Mouse (Mus musculus) G1E-ER4 (cell line): ENCODE measurements around the gene Prkci. TPM values are rescaled to one million over a fixed set of nuclear protein-coding genes. Genes with fewer than 3 reads are reported as not detected.

Experiments used
- GATA1 ChIP-seq: IDR thresholded peaks from one replicate; pipeline ENCODE4 v1.8.0; 2012; ENCODE audit warnings: low read length, inconsistent platforms
- polyA plus RNA-seq: library from polyadenylated mRNA; stranded (reverse); fragments of >175 nt; gene quantifications from 2 replicates; pipeline ENCODE4 v1.2.3, GENCODE M21; 2012

The Prkci gene
- polyA plus RNA-seq, 1 experiment = 5.7 TPM

DNA sequence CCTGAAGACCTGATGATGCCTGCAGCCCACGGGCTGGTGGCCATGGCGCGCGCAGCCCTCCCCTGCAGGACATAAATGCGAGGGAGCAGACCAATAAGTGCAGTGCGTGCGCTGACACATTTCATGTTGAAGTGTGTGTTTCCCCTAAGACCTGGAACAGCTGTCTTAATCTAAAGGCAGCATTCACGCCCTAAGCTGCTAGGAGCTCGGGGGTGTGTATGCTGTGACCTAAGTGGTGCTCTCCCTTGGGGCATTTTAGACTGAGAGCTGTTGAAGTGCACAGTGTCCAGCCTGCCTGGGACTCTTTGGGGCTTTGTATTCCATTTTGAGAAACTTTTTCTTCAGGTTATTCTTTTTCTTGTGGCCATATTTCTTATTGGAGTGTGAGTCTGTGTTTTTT lies 56.2 kb downstream of the Prkci start:
- TF ChIP-seq GATA1 = no peak

DNA sequence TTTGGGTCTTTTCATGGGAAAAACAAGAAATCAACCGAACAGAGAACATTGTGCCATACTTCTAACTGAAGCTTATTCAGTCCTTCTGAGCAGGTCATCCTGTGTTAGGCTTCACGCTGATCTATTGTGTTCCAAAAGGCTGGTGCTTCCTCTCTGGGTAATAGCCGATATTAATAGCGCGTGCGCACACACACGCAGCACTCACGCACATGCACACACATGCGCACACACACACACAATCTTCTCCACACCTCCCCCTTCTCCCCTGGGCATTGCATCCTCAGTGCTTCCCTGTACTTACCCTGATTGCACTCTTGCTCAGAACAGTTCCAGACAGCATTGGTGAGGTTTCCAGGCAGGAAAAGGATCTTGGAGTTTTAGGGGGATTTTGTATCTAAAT lies 57.6 kb downstream of the Prkci start:
- TF ChIP-seq GATA1 = no peak

DNA sequence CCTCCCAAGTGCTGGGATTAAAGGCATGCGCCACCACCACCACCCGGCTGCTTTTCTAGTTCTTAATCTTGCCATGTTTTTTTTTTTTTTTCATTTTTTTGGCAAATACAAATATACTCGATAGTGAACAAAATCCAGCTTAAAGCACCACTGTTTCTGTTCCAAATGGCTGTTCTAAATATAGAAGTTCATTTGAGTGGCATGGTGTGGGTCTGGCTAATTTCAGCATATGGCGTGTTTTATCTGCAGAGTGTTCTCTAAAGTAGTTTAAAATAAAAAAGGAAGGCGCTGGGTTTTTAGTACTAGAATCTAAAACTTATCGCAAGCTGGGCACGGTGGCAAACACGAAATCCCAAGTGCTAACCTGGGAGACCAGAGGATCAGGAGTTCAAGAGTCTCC lies 59.3 kb downstream of the Prkci start:
- TF ChIP-seq GATA1 = no peak

DNA sequence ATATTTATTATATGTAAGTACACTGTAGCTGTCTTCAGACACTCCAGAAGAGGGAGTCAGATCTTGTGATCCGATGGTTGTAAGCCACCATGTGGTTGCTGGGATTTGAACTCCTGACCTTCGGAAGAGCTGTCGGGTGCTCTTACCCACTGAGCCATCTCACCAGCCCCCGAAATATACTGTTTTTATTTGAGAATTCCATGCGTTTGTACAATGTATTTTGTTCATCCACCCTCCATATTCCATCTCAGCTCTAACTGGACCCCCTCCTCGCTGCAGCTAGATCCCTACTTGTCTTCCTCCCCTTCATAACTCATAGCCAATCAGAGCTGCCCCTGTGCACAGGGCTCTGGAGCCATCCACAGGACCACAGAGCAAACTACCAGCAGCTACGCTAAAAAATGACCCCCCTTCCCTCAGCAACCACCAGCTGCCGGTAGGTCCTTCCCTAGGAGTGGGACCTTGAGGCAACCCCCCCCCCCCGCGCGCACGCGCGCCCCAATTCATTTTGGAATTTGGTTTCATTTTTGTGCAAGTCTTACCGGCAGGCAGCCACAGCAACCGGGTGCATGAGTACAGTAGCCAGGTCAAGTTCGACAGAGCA lies 60.6 kb downstream of the Prkci start:
- no peak for TF ChIP-seq GATA1

DNA sequence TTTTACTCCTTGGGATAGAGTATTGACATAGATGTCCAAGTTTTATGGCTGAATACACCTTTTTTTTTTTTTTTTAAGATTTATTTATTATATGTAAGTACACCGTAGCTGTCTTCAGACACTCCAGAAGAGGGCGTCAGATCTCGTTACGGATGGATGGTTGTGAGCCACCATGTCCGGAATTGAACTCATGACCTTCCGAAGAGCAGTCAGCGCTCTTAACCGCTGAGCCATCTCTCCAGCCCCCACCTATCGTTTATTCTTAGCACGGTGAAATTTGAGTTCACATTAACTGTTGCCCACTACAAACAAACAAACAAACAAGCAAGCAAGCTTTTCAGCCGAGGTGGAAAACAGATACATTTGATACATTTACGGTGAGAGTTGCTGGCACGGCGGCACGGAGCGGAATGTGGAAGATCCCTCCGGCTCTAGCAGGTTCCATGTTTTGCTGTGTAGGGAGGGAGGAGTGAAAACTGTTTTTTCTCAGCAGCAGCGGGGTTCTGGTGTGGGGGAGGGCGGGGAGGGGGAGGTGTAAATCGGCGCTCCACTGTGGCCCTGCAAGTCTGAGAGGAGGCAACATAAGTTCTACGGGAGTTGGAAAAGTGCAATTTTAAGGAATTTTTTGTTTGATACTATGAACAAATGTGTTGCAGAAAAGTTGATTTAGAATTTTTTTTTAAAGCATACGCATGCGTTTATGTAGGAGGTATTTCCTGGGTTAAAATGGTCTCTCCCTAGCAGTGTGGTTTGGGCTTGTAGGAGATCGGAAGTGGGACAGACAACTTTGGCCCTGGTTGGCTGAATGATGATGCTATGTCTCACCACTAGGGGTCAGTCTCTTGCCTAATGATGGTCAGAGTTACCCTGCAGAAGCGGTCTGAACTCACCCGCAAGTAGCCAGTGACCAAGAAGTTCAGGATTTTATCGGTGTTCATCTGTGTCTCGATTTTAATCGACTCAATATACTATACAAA lies 61.4 kb downstream of the Prkci start:
- no peak for TF ChIP-seq GATA1

DNA sequence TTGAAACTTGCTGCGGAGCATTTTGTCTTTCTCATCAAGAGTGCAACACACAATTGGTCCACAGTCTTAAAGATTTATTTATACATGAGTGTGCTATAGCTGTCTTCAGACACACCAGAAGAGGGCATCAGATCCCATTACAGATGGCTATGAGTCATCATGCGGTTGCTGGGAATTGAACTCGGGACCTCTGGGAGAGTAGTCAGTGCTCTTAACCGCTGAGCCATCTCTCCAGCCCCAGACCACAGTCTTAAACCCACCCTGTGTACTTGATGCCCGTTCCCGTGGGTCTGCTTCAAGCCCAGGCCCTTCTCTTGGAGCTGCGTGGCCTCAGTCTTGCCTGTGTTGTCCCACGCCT lies 65.2 kb downstream of the Prkci start:
- no peak for TF ChIP-seq GATA1

DNA sequence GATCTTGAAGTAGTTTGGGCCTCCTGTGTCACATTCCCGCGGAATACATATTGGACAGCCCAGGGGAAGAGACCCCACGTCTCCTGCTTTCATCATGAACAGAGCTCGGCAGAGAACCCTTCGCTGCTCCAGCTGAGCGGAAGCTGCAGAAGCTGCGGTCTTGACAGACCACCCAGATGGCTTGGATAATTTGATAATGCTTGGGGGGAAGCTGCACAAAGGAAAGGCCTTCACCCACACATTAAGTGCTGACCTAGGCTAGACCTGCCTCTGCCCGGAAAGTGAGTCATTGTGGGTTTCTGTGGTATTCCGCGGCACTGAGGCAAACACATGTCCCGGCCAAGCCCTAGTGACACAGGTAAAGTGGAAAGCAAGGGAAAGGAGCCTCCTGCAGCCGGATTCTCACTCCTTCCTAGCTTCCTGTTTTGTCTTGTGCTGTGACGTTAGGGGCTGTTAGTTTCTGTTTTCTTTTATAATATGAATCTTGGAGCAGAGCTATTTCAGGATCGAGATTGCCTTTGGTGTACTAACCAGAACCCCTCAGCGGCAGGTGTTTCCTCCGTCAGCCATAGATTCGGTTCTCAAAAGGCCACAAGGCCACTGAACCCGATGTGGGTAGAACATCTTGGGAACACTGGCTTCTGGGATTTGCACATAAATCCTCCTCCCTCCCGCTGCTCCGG lies 65.7 kb downstream of the Prkci start:
- no peak for TF ChIP-seq GATA1

DNA sequence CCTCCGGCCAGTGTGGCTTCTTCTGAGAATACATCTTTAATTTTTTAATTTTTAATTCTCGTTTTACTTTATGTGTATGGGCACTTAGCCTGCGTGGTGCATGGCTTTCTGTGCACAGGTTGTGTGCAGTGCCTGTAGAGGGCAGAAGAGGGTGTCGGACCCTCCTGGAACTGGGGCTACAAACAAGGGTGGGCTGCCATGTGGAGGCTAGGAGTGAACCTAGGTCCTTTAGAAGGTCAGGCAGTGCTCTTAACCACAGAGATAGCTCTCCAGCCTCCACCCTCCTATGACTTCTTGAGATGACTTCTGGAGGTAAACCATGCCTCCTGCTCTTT lies 66.2 kb downstream of the Prkci start:
- no peak for TF ChIP-seq GATA1

DNA sequence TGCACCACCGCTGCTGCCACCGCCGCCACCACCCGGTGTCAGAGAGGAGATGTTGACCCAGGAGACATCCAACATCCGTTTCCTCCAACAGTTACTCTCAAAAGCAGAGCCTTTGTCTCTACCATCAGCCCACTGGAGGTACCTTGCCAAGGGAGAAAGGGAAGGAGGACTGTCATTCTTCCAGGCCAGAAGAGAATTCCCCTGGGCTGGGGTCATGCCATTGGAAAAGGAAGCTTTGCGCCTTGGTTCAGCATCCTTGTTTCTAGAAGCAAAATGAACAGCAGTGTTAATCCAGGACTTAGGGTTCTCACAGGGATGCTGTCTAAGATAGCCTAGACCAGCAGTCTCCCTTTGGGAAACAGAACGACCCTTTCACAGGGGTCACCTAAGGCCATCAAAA lies 66.8 kb downstream of the Prkci start:
- TF ChIP-seq GATA1 = no peak

DNA sequence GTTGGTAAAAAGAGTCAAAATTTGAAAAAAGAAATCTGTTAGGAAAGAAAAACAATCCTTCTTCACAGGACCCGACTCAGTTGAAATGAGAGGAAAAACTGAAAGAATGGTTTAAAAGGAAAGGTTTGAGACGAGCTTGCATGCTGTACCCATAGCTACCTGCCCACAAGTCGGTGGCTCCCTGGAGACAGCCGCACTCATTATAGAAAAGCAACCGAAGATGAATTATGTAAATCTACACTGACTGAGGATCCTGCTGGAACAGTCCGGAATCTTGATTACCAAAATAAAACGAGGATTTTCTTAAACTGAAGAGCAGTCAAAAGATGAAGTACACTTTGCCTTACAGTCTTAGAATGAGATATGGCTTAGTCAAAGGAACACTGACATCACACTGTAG lies 72.9 kb downstream of the Prkci start:
- TF ChIP-seq GATA1 = no peak

DNA sequence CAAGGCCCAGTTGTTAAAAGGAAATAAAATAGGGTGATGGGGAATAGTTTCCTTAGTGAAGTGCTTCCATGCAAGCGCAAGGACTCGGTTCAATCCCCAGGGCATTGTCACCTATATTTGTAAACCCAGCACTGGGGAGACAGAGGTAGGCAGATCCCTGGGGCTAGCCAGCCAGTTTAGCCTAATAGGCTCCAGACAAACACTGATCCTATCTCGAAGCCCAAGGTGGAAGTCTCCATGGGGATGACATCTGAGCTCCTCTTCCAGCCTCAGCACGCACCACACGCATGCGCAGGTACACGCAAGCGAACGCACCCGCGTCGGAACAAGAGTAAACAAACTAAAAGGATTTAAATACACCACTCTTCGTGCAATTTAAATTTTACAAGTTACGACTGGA lies 76.3 kb downstream of the Prkci start:
- TF ChIP-seq GATA1 = no peak

DNA sequence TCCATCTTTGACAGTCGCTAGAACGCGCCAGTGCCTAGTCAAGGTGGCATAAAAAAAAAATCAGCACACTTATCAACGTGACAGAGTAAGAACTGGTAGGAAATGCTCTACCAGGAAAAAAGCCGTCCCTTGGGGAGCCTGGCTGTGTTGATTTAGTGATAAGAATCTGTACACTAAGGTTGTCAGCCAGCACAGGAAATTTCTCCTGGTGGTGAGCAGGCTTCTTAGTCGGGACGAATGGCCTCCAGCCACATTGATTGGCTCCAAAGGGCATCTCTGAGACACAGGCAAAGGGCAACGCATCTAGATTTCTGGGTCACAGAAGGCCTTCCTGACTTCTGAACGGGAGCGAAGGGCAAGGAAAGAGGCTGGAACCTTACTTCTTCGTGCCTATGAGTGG lies 80.3 kb downstream of the Prkci start:
- no peak for TF ChIP-seq GATA1

DNA sequence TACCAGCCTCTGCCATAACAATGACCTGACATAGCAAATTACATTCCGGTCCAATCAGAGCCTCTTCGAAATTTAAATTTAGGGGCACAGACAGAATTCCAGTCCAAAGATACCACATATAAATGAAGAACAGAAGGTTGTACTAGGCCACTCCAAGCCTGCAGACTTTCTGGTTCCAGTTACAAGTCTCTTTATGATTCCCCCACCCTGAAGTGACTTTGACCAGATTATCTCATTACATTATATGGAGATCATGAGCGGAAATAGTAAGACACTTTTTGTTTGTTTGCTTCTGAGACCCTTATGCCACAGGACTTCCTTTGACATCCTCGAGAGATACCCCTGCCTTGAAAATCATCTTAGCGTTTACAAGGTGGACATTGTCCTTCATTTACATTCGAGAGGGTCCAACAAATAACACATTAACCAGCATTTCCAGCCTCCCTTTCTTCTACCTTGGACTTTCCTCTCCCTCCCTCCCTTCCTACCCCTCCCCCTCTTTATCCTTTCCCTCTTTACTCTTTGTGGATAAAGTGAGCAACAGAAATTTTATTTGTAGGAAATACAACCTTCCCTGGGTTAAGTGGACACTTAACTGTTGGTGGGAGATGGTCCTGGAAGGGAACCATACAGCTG lies 81.6 kb downstream of the Prkci start:
- TF ChIP-seq GATA1 = no peak

DNA sequence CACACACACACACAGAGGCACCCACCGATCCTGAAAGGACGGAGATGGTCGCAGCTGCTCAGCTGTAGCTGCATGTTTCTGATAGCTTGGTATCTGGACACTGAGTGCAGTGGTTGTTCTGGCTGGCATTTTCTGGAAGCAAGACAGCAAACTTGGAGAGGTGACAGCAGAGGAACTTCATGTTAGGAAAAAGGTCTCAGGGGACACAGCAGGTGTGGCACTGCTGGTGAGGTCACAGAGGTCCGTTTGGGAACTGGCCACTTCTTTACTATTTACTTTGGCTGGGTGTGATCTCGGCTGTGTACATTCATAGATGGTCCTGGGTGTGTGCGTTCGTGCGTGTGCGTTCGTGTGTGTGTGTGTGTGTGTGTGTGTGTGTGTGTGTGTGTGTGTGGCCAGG lies 83.9 kb downstream of the Prkci start:
- TF ChIP-seq GATA1 = no peak

DNA sequence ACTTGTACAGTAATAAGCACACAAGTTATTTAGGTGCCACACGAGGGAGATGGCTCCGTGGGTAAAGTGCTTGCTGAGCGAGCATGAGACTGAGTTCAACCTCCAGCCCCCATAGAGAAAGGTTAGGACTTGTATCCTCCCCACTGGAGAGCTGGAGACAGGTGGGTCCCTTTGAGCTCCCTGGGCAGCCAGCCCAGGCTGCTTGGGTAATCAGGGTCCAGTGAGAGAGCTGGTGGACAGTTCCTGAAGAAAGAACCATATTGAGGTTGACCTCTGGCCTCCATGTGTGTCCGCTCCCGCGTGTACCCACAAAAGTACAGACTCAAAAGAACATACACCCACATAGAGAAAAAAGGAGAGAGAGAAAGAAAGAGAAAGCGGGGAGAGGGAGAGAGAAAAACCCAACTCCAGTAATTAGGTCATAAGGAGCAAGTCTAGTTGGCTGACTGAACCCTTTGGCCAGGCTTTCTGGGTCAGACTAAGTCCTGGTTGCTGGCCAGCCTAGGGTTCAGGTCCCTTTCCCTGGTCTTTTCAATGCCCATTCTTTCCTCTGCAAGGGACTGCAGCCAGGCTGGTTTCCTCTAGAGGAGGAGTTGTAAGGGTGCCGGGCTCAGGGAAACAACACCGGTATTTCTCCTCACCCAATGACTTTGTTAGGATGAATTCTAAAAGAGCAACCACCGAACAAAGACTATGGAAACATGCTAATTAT lies 85.4 kb downstream of the Prkci start:
- TF ChIP-seq GATA1 = no peak
